Mouse (Mus musculus) cerebellum, adult 2 months (tissue): Measurements from ENCODE around the gene Wdr61.

ENCODE experiments used
- CTCF ChIP-seq: fragments of 200-500 bp; IDR thresholded peaks from 2 replicates; pipeline ENCODE4 v1.5.1; 2011; ENCODE audit warnings: low read depth, mild to moderate bottlenecking, control low read depth, low read length, moderate library complexity, borderline replicate concordance; ENCODE audit not compliant: insufficient read depth
- POLR2A ChIP-seq: fragments of 200-500 bp; IDR thresholded peaks from 2 replicates; pipeline ENCODE4 v1.6.1; 2011; ENCODE audit warnings: low read length, control low read depth, borderline replicate concordance; ENCODE audit not compliant: insufficient read depth

DNA sequence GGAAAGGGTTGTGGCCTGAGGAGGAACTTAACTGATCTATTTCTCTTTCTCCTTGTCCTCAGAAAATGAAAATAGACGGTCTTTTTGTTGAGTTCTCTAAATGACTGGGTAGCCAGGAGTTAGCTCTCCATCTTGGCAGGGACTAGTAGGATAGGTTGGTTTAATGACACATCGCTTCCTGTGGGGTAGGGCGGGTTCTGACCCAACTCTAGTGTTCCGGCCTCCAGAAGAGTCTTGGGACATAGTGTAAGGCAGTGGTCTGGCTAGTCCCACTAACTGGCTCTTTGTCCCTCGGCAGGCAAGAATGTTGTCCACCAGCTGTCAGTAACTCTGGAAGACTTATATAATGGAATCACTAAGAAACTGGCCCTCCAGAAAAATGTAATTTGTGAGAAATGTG lies 26.2 kb downstream of the Wdr61 start:
- no peak for TF ChIP-seq CTCF
- no peak for TF ChIP-seq POLR2A
